Mouse (Mus musculus) MEL (cell line): ENCODE results near the gene Rpa1. TPM values are rescaled to one million over a fixed set of nuclear protein-coding genes. Genes with fewer than 3 reads are reported as not detected.

ENCODE experiments used
- polyA plus RNA-seq, 2 experiments: library from polyadenylated mRNA; stranded (reverse) in 1 of 2; unstranded in 1 of 2; fragments of >175 nt in 1 of 2; fragments of >200 nt in 1 of 2; gene quantifications; 2 replicates each; pipeline versions ENCODE4 v1.2.1 to v1.2.4; 2012; ENCODE audit warnings: low replicate concordance in 2 of 2, low read depth in 1 of 2; ENCODE audit not compliant: insufficient read length in 2 of 2, insufficient read depth in 1 of 2, missing spikeins in 1 of 2
- total RNA-seq: library from RNA; depleted of rRNA; stranded (reverse); fragments of 300-350 nt; gene quantifications from 2 replicates; pipeline ENCODE4 v1.2.3, GENCODE M21; 2012; rRNA removed

The Rpa1 gene
- total and polyA plus RNA-seq, 3 experiments: 179 to 481 (median 242) TPM

Other genes starting within 250 kb of the Rpa1 start
- gene Hic1, start 178.8 kb downstream of the Rpa1 start, total RNA-seq: 16.7 and 18.8 TPM in 2 replicates
- gene Hic1, start 178.8 kb downstream of the Rpa1 start, polyA plus RNA-seq: 10 to 100 TPM in 1 of 2 experiments, not detected in 1; 18.2 TPM
- gene Ovca2, start 169.5 kb downstream of the Rpa1 start, total RNA-seq: 22.7 and 33.1 TPM in 2 replicates
- gene Ovca2, start 169.5 kb downstream of the Rpa1 start, polyA plus RNA-seq: 10 to 100 TPM in 1 of 2 experiments, not detected in 1; 23.1 TPM
- 54.2 and 59.5 TPM in 2 replicates for gene Dph1, start 157.1 kb downstream of the Rpa1 start, total RNA-seq
- 10 to 100 TPM in 1 of 2 experiments, not detected in 1; 58.4 TPM for gene Dph1, start 157.1 kb downstream of the Rpa1 start, polyA plus RNA-seq
- gene Rtn4rl1, start 154.5 kb downstream of the Rpa1 start, total RNA-seq: 0.35 and 0.46 TPM in 2 replicates
- gene Rtn4rl1, start 154.5 kb downstream of the Rpa1 start, polyA plus RNA-seq: 1 to 10 TPM in 1 of 2 experiments, not detected in 1; 2.6 TPM
- gene Smyd4, start 109 bp upstream of the Rpa1 start, total RNA-seq: 11.4 and 12.8 TPM in 2 replicates
- 1 to 10 TPM in 1 of 2 experiments, not detected in 1; 9.6 TPM for gene Smyd4, start 109 bp upstream of the Rpa1 start, polyA plus RNA-seq
- gene Serpinf1, start 74.4 kb upstream of the Rpa1 start, total RNA-seq: not detected in 2 replicates
- gene Serpinf1, start 74.4 kb upstream of the Rpa1 start, polyA plus RNA-seq: under 1 TPM in 1 of 2 experiments, not detected in 1; 0.36 TPM
- not detected in 2 replicates for gene Serpinf2, start 91.3 kb upstream of the Rpa1 start, total RNA-seq
- gene Serpinf2, start 91.3 kb upstream of the Rpa1 start, polyA plus RNA-seq: under 1 TPM in 1 of 2 experiments, not detected in 1; 0.07 TPM
- gene Wdr81, start 106.4 kb upstream of the Rpa1 start, total RNA-seq: 7.0 and 7.6 TPM in 2 replicates
- 10 to 100 TPM in 1 of 2 experiments, not detected in 1; 13.9 TPM for gene Wdr81, start 106.4 kb upstream of the Rpa1 start, polyA plus RNA-seq
- 0.50 and 1.0 TPM in 2 replicates for gene Tlcd2, start 113.4 kb upstream of the Rpa1 start, total RNA-seq
- under 1 TPM in 1 of 2 experiments, not detected in 1; 0.86 TPM for gene Tlcd2, start 113.4 kb upstream of the Rpa1 start, polyA plus RNA-seq
- 214 and 234 TPM in 2 replicates for gene Prpf8, start 138.5 kb upstream of the Rpa1 start, total RNA-seq
- gene Prpf8, start 138.5 kb upstream of the Rpa1 start, polyA plus RNA-seq: 100 to 1,000 TPM; 276 to 644 TPM
- 0.16 and 0.19 TPM in 2 replicates for gene Rilp, start 161.8 kb upstream of the Rpa1 start, total RNA-seq
- under 1 TPM in 1 of 2 experiments, not detected in 1; 0.65 TPM for gene Rilp, start 161.8 kb upstream of the Rpa1 start, polyA plus RNA-seq
- 0.10 and 0.15 TPM in 2 replicates for gene Scarf1, start 165.2 kb upstream of the Rpa1 start, total RNA-seq
- under 1 TPM in 1 of 2 experiments, not detected in 1; 0.28 TPM for gene Scarf1, start 165.2 kb upstream of the Rpa1 start, polyA plus RNA-seq
- 4.9 and 5.9 TPM in 2 replicates for gene Slc43a2, start 183.4 kb upstream of the Rpa1 start, total RNA-seq
- 1 to 10 TPM in 1 of 2 experiments, not detected in 1; 8.4 TPM for gene Slc43a2, start 183.4 kb upstream of the Rpa1 start, polyA plus RNA-seq
- gene Pitpna, start 239.8 kb upstream of the Rpa1 start, total RNA-seq: 67.8 and 73.1 TPM in 2 replicates
- gene Pitpna, start 239.8 kb upstream of the Rpa1 start, polyA plus RNA-seq: 100 to 1,000 TPM; 194 to 709 TPM